Mouse (Mus musculus) neural tube, embryonic 12.5 days (tissue): ENCODE results near the gene Ms4a6d. TPM values are rescaled to one million over a fixed set of nuclear protein-coding genes. Genes with fewer than 3 reads are reported as not detected.
"Not testable (repeated sequence)": the region's sequence is repeated elsewhere in the genome, so short reads cannot be mapped to it uniquely, and the experiment has no call there.

Source experiments
- ATAC-seq: fragments of 200-750 bp; cut with Nextera tagmentation; 2 replicates; pipeline ENCODE4 v1.8.0; 2017; ENCODE audit warnings: low read depth, mild to moderate bottlenecking, moderate TSS enrichment, moderate library complexity; ENCODE audit not compliant: low FRiP score
- H3K27ac ChIP-seq: fragments of 300-500 bp; sonication (generic); 2 replicates; pipeline ENCODE4 v1.5.1; 2016
- H3K27me3 ChIP-seq: fragments of 300-500 bp; sonication (generic); replicated peaks from 2 replicates; pipeline ENCODE4 v1.6.1; 2016; ENCODE audit warnings: mild to moderate bottlenecking
- H3K36me3 ChIP-seq: fragments of 300-500 bp; sonication (generic); 2 replicates; pipeline ENCODE4 v1.6.1; 2016; ENCODE audit warnings: mild to moderate bottlenecking
- H3K4me1 ChIP-seq: fragments of 300-500 bp; sonication (generic); 2 replicates; pipeline ENCODE4 v1.6.1; 2016
- H3K4me2 ChIP-seq: fragments of 300-500 bp; sonication (generic); replicated peaks from 2 replicates; pipeline ENCODE4 v1.6.1; 2016; ENCODE audit warnings: mild to moderate bottlenecking
- H3K4me3 ChIP-seq: fragments of 300-500 bp; sonication (generic); 2 replicates; pipeline ENCODE4 v1.5.1; 2016
- H3K9ac ChIP-seq: fragments of 300-500 bp; sonication (generic); 2 replicates; pipeline ENCODE4 v1.6.1; 2016; ENCODE audit warnings: mild to moderate bottlenecking
- H3K9me3 ChIP-seq: fragments of 300-500 bp; sonication (generic); 2 replicates; pipeline ENCODE4 v1.6.1; 2016; ENCODE audit warnings: mild to moderate bottlenecking
- WGBS: fragments of 180-500 bp; shearing (Covaris S2); methylation state at CpG from one replicate; pipeline ENCODE4 v1.1.7; 2016; 5-methylcytosine and 5-hydroxymethylcytosine counted together
- polyA plus RNA-seq: library from polyadenylated mRNA; unstranded; fragments of >200 nt; fragmentation: Nextera tagmentation; extraction: Ambion mirVana; gene quantifications from 2 replicates; pipeline ENCODE4 v1.2.1, GENCODE M21; 2016

The Ms4a6d gene
- polyA plus RNA-seq, 1 experiment from 2014 or later, result 2.4 TPM

GRCm38 (mm10) chr19:11613776-11614443, 9.3 kb upstream of the Ms4a6d start:
- WGBS, result 74% methylated on average over 8 of the region's 8 CpGs

GRCm38 (mm10) chr19:11613084-11613483, 8.4 kb upstream of the Ms4a6d start:
- Histone ChIP-seq H3K9me3 (no peaks in the 10 kb centered on the region), H3K4me2 (no peak overlapping the region), H3K9ac (no peak overlapping the region), H3K4me3 (no peak overlapping the region), H3K4me1 (no peaks in the 10 kb centered on the region), H3K27me3 (no peaks in the 10 kb centered on the region), H3K36me3 (no peaks in the 10 kb centered on the region), H3K27ac (no peak overlapping the region)
- no peak for ATAC-seq
- 94% methylated on average over 1 of the region's 1 CpGs for WGBS

More at GRCm38 (mm10) chr19:11613776-11614443, 9.3 kb upstream of the Ms4a6d start:
- Histone ChIP-seq H3K4me2 (no peak overlapping the region), H3K9me3 (no peaks in the 10 kb centered on the region), H3K4me1 (no peaks in the 10 kb centered on the region), H3K9ac (no peak overlapping the region), H3K27me3 (no peaks in the 10 kb centered on the region), H3K27ac (no peak overlapping the region), H3K36me3 (no peaks in the 10 kb centered on the region), H3K4me3 (no peak overlapping the region)
- no peak for ATAC-seq

- H3K36me3 ChIP-seq, result no peaks in the 10 kb centered on the region
- no peak overlapping the region for H3K4me3 ChIP-seq
- ATAC-seq, result no peak
- H3K27me3 ChIP-seq, result no peaks in the 10 kb centered on the region
- no peak overlapping the region for H3K4me2 ChIP-seq
- no peaks in the 10 kb centered on the region for H3K9me3 ChIP-seq
- H3K9ac ChIP-seq, result no peak overlapping the region
- H3K27ac ChIP-seq, result no peak overlapping the region
- WGBS, result 73% methylated on average over 2 of the region's 2 CpGs
- H3K4me1 ChIP-seq, result no peaks in the 10 kb centered on the region
Measured at GRCm38 (mm10) chr19:11612293-11612692, 7.6 kb upstream of the Ms4a6d start.

- H3K4me2 ChIP-seq, result no peak overlapping the region
- ATAC-seq, result peak; percentile 69
- WGBS, result 33% methylated on average over 6 of the region's 6 CpGs
- no peak overlapping the region for H3K9ac ChIP-seq
- no peaks in the 10 kb centered on the region for H3K27me3 ChIP-seq
- H3K9me3 ChIP-seq, result no peaks in the 10 kb centered on the region
- H3K4me3 ChIP-seq, result no peak overlapping the region
- no peak overlapping the region for H3K27ac ChIP-seq
- H3K4me1 ChIP-seq, result no peaks in the 10 kb centered on the region
- no peaks in the 10 kb centered on the region for H3K36me3 ChIP-seq
Measured at GRCm38 (mm10) chr19:11611541-11611945, 6.9 kb upstream of the Ms4a6d start.

GRCm38 (mm10) chr19:11608172-11608571, 3.5 kb upstream of the Ms4a6d start:
- ATAC-seq, result no peak
- Histone ChIP-seq H3K4me3 (no peak overlapping the region), H3K27ac (no peak overlapping the region), H3K9ac (no peak overlapping the region), H3K4me1 (no peaks in the 10 kb centered on the region), H3K9me3 (no peaks in the 10 kb centered on the region), H3K36me3 (no peaks in the 10 kb centered on the region), H3K4me2 (no peak overlapping the region), H3K27me3 (no peaks in the 10 kb centered on the region)
- WGBS, result 23% methylated on average over 1 of the region's 1 CpGs

DNA sequence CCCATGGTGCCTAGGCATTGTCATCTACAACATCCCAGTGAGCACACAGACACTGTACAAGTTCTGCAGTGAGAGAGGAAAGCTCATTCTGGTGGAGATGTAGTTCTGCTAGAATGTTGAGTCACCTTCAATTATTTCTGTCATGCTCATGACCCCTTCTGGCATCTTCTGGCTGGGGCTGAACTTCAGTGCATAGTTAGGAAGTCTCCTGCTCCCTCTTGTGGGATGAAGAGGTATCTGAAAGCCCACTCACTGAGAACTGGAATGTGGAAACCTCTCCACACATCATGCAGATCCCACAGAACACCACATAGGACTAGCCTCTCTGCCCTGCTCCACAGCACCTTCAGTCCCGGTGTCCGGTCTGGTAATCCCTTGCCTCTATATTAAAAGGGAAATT, 2.6 kb downstream of the Ms4a6d start:
- Histone ChIP-seq H3K4me1 (no peaks in the 10 kb centered on the region), H3K4me3 (no peak overlapping the region), H3K9ac (no peak overlapping the region), H3K27me3 (no peaks in the 10 kb centered on the region), H3K27ac (no peak overlapping the region), H3K4me2 (no peak overlapping the region), H3K36me3 (no peaks in the 10 kb centered on the region), H3K9me3 (no peaks in the 10 kb centered on the region)
- 94% methylated on average over 2 of the region's 2 CpGs for WGBS
- ATAC-seq, result no peak

DNA sequence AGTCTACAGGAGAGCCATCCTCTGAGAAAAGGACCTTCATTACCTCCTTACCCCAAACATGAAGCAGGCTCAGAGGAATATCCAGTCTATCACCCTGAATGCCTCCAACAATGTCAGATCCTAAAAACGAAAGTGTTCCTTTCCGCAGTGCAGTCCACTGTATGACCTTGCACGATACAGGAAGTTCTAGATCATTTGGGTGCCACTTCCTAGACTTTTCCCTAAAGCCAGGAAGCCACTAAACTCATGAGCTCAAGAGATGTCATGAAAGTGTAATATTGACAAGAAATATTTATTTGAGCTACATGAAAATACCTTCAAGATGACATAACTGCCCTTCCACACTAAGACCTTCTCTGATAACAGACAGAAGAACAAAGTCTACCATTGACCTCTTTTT, 3.3 kb downstream of the Ms4a6d start:
- 94% methylated on average over 3 of the region's 3 CpGs for WGBS
- Histone ChIP-seq H3K9ac (no peak overlapping the region), H3K27ac (no peak overlapping the region), H3K4me1 (no peaks in the 10 kb centered on the region), H3K9me3 (no peaks in the 10 kb centered on the region), H3K4me2 (no peak overlapping the region), H3K4me3 (no peak overlapping the region), H3K36me3 (no peaks in the 10 kb centered on the region), H3K27me3 (no peaks in the 10 kb centered on the region)
- ATAC-seq, result no peak

DNA sequence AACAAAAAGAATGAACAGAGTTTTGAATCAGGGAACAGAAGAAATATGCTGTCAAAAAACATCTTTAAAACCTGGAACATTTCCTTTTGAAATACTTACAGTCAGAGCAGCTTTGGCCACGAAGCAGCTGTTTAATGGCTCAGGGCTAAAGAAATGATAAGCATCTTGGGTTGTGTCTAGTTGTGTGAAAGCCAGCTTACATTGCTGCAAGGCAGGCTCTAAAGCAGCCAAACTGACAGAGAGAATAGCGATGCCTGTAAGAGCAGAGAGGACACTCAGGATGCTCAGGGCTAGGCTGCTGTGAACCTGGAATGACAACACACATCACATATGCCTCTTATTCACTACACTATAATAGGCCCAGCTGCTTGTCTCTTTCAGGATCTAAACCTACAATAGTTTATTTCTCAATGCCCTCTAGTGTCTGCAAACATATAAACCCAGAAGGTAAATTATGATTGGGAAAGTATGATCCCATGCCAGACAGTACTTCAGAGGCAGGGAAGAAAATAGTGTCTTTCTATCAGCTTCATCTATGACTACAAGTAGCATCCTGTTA, 14.7 kb downstream of the Ms4a6d start:
- WGBS, result 83% methylated on average over 2 of the region's 2 CpGs
- H3K27ac ChIP-seq, result no peak overlapping the region
- ATAC-seq, result no peak

DNA sequence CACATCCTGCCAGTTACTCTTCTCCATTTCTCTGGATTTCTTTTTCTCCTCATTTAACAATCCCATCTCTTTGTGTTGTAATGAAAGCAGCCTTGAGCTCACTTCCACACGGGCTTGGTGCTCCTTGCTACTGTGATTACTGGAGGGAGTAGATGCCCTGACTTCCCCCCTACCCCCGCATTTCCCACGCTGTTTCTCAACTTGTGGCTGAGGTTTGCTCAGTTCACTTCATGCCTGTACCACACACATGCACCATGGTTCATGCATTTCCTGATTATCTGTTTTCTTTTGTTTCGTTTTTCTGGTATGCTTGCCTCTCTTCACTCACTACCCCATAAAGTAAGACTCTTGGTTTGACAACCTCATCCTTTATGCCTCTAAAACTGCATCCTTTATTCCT, 15.4 kb downstream of the Ms4a6d start:
- no peak for ATAC-seq
- Histone ChIP-seq H3K27me3 (no peaks in the 10 kb centered on the region), H3K9ac (no peak overlapping the region), H3K4me2 (no peak overlapping the region), H3K27ac (no peak overlapping the region), H3K4me3 (no peak overlapping the region), H3K4me1 (no peaks in the 10 kb centered on the region), H3K9me3 (no peaks in the 10 kb centered on the region), H3K36me3 (no peaks in the 10 kb centered on the region)
- WGBS, result 78% methylated on average over 4 of the region's 4 CpGs

More for the DNA sequence above, 14.7 kb downstream of the Ms4a6d start:
- H3K27me3 ChIP-seq, result no peaks in the 10 kb centered on the region
- no peaks in the 10 kb centered on the region for H3K9me3 ChIP-seq
- no peaks in the 10 kb centered on the region for H3K4me1 ChIP-seq
- no peak overlapping the region for H3K9ac ChIP-seq
- H3K36me3 ChIP-seq, result no peaks in the 10 kb centered on the region
- H3K4me3 ChIP-seq, result no peak overlapping the region
- no peak overlapping the region for H3K4me2 ChIP-seq

- Histone ChIP-seq H3K4me1 (no peaks in the 10 kb centered on the region), H3K9me3 (no peaks in the 10 kb centered on the region), H3K4me3 (no peak overlapping the region), H3K4me2 (no peak overlapping the region), H3K27ac (no peak overlapping the region), H3K27me3 (no peaks in the 10 kb centered on the region), H3K9ac (no peak overlapping the region), H3K36me3 (no peaks in the 10 kb centered on the region)
- WGBS, result 86% methylated on average over 8 of the region's 8 CpGs
- no peak for ATAC-seq
Measured at GRCm38 (mm10) chr19:11574965-11575364, 29.7 kb downstream of the Ms4a6d start.

GRCm38 (mm10) chr19:11559560-11559959, 45.1 kb downstream of the Ms4a6d start:
- not testable (repeated sequence) for H3K27me3 ChIP-seq, H3K4me2 ChIP-seq, H3K4me1 ChIP-seq, H3K27ac ChIP-seq, H3K36me3 ChIP-seq, H3K4me3 ChIP-seq, ATAC-seq, H3K9ac ChIP-seq, H3K9me3 ChIP-seq

GRCm38 (mm10) chr19:11554726-11555125, 49.9 kb downstream of the Ms4a6d start:
- H3K4me3 ChIP-seq, result no peak overlapping the region
- H3K27me3 ChIP-seq, result no peaks in the 10 kb centered on the region
- no peaks in the 10 kb centered on the region for H3K9me3 ChIP-seq
- H3K27ac ChIP-seq, result no peak overlapping the region
- H3K4me1 ChIP-seq, result no peaks in the 10 kb centered on the region
- WGBS, result 91% methylated on average over 5 of the region's 5 CpGs
- no peaks in the 10 kb centered on the region for H3K36me3 ChIP-seq
- H3K4me2 ChIP-seq, result no peak overlapping the region
- H3K9ac ChIP-seq, result no peak overlapping the region
- ATAC-seq, result no peak

DNA sequence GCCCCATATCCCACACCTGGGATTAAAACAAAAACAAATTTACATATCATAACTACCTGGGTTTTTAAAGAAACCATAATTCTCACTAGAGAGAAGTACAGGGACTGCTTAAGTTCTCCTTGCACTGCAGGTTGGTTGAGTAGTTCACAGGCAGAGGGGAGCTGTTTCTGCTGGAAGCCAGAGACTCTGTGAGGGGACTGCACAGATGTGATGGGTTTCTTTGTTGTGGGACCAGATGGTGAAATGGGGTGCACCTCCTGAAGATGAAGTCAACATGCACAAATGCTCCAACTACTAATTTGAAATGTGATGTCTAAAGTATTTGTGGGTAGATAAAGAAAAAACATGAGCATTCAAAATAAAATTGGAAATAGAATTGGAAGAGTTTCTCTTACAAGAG, 56.7 kb downstream of the Ms4a6d start:
- Histone ChIP-seq H3K9me3 (no peaks in the 10 kb centered on the region), H3K4me1 (no peaks in the 10 kb centered on the region), H3K27me3 (no peaks in the 10 kb centered on the region), H3K4me2 (no peak overlapping the region), H3K9ac (no peak overlapping the region), H3K27ac (no peak overlapping the region), H3K4me3 (no peak overlapping the region), H3K36me3 (no peaks in the 10 kb centered on the region)
- ATAC-seq, result no peak
